Mouse (Mus musculus) kidney, adult 9 months (tissue): ENCODE measurements around the gene Slc29a4.

Source experiments
- DNase-seq: peaks from one replicate; pipeline ENCODE4 v3.0.0; 2022

Slc29a4 gene

GRCm38 (mm10) chr5:142697742-142698141, 5.4 kb downstream of the Slc29a4 start:
- no peak for DNase-seq

- peak; percentile 15 for DNase-seq
Measured at GRCm38 (mm10) chr5:142700842-142701589, 8.7 kb downstream of the Slc29a4 start.

- DNase-seq = no peak
Measured at GRCm38 (mm10) chr5:142701651-142702510, 9.6 kb downstream of the Slc29a4 start.

GRCm38 (mm10) chr5:142702511-142703138, 10.3 kb downstream of the Slc29a4 start:
- DNase-seq = no peak

GRCm38 (mm10) chr5:142703569-142703968, 11.3 kb downstream of the Slc29a4 start:
- no peak for DNase-seq

- no peak for DNase-seq
Measured at GRCm38 (mm10) chr5:142707709-142708108, 15.4 kb downstream of the Slc29a4 start.

GRCm38 (mm10) chr5:142709436-142709835, 17.1 kb downstream of the Slc29a4 start:
- DNase-seq = no peak

GRCm38 (mm10) chr5:142712373-142712772, 20.1 kb downstream of the Slc29a4 start:
- no peak for DNase-seq

- no peak for DNase-seq
Measured at GRCm38 (mm10) chr5:142713966-142714365, 21.7 kb downstream of the Slc29a4 start.

- DNase-seq = no peak
Measured at GRCm38 (mm10) chr5:142715059-142715458, 22.7 kb downstream of the Slc29a4 start.

- no peak for DNase-seq
Measured at GRCm38 (mm10) chr5:142716056-142716455, 23.7 kb downstream of the Slc29a4 start.

- peak; percentile 77 for DNase-seq
Measured at GRCm38 (mm10) chr5:142718037-142718436, 25.7 kb downstream of the Slc29a4 start.

- no peak for DNase-seq
Measured at GRCm38 (mm10) chr5:142718486-142718885, 26.2 kb downstream of the Slc29a4 start.

GRCm38 (mm10) chr5:142719897-142720296, 27.6 kb downstream of the Slc29a4 start:
- DNase-seq = no peak

- peak; percentile 76 for DNase-seq
Measured at GRCm38 (mm10) chr5:142723520-142724133, 31.3 kb downstream of the Slc29a4 start.

GRCm38 (mm10) chr5:142724265-142724664, 32.0 kb downstream of the Slc29a4 start:
- DNase-seq = no peak

- no peak for DNase-seq
Measured at GRCm38 (mm10) chr5:142726748-142727147, 34.4 kb downstream of the Slc29a4 start.

- no peak for DNase-seq
Measured at GRCm38 (mm10) chr5:142728301-142728700, 36.0 kb downstream of the Slc29a4 start.

GRCm38 (mm10) chr5:142730295-142730694, 38.0 kb downstream of the Slc29a4 start:
- DNase-seq = no peak

- DNase-seq = no peak
Measured at GRCm38 (mm10) chr5:142731916-142732315, 39.6 kb downstream of the Slc29a4 start.

- DNase-seq = no peak
Measured at GRCm38 (mm10) chr5:142739941-142740340, 47.6 kb downstream of the Slc29a4 start.

- DNase-seq = no peak
Measured at GRCm38 (mm10) chr5:142747026-142747629, 54.8 kb downstream of the Slc29a4 start.

GRCm38 (mm10) chr5:142750173-142750572, 57.9 kb downstream of the Slc29a4 start:
- DNase-seq = no peak
